Mouse (Mus musculus) left cerebral cortex, postnatal 14 days (tissue): ENCODE measurements around the gene Tpcn1. TPM values are rescaled to one million over a fixed set of nuclear protein-coding genes. Genes with fewer than 3 reads are reported as not detected.

Source experiments
- DNase-seq, 2 experiments: peaks; one replicate each; pipeline ENCODE4 v3.0.0; 2021 to 2022; ENCODE audit warnings: low spot score in 2 of 2, mixed read lengths in 1 of 2
- intact Hi-C: fragments of 180-260 bp; cut with DNase I; formaldehyde crosslinking; loops from one replicate; pipeline ENCODE4 v1.15.1; 2025
- total RNA-seq, 2 experiments: library from RNA; stranded (reverse); gene quantifications; 2 replicates each; pipeline ENCODE4 v1.2.3; 2021

The Tpcn1 gene
- total RNA-seq, 2 experiments from 2014 or later = 47.7 to 50.0 TPM

DNA sequence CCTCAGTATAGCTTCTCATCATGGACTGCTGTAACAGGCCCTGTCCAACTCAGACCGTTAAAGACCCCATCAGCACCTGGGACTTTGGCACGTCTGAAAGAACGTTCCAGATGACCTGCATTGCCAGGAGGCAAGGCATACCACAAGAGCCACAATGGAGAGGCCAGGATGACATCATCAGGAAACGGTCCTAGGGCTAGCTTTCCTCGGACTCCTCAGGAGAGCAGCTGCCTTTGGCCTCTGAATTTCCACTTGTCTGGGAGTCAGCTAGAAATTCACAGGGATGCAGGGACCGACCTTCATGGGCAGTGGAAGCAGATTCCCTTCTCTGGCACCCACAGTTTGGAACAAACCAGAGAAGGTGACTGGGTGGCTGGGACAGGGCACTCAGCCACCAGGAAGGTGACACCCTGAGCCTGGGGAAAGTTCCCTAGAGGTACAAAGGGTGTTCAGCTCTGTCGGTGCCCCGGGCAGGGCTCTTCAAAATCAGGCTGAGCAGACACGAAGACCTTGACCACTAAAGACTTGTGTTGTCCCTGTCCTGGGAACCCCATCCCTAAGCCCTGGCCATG is 21.7 kb downstream of the Tpcn1 start:
- intact Hi-C loops = no loop called here

DNA sequence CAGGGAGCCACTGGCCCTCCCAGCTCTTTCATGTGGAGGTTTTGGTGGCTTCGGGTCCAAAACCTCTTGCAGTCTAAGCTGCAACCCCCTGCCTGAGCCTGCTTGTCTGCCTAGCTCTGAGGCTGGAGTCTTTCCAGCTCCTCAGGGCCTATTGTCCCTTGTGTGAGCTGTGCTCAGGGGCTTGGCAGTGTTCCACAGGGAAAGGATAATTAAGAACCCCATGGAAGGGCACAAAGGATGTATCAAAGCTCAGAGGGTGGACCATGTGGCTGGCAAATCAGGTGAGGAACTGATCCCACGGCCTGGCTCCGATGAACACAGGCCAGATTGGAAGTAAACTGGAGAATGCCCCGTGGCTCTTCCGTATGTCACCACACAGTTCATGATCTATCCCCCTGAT is 22.4 kb downstream of the Tpcn1 start:
- DNase-seq = peak; percentile 66
- intact Hi-C loops = no loop called here

More for the DNA sequence above, 21.7 kb downstream of the Tpcn1 start:
- DNase-seq = no peak

DNA sequence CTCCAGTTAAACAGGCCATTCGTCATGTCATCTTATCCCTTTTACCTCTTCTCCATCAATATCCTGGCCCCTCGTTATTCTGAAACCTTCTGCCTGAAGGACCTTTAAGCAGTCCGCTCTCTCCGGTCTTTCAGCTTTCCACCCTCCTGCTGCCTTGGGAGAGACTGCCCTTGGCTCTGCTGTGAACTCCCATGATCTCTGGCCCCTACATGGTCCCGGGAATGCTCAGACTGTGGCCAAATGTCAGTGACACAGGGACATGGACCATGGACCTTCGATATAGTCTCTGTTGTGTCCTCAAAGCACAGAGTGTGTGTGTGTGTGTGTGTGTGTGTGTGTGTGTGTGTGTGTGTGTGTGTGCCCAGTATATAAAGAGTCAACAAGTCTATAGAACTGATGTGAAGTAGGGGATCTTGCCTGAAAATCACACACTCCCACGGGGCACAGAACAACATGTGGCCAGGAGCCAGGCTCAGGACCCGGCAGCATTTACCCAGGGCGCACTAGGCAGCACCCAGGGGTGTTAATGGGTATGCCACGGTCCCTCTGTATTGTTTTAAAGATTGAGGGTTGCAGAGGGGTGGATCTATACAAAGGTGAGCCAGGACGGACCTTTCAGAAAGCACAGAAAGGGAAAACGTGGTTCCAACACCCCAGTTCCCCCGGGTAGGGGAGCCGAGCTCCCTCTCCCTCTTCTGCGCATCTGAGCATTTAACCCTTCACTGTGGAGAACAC is 23.1 kb downstream of the Tpcn1 start:
- no peak for DNase-seq
- intact Hi-C loops = no loop called here

GRCm38 (mm10) chr5:120563914-120564311 is 24.6 kb downstream of the Tpcn1 start:
- no peak for DNase-seq
- intact Hi-C loops = no loop called here

DNA sequence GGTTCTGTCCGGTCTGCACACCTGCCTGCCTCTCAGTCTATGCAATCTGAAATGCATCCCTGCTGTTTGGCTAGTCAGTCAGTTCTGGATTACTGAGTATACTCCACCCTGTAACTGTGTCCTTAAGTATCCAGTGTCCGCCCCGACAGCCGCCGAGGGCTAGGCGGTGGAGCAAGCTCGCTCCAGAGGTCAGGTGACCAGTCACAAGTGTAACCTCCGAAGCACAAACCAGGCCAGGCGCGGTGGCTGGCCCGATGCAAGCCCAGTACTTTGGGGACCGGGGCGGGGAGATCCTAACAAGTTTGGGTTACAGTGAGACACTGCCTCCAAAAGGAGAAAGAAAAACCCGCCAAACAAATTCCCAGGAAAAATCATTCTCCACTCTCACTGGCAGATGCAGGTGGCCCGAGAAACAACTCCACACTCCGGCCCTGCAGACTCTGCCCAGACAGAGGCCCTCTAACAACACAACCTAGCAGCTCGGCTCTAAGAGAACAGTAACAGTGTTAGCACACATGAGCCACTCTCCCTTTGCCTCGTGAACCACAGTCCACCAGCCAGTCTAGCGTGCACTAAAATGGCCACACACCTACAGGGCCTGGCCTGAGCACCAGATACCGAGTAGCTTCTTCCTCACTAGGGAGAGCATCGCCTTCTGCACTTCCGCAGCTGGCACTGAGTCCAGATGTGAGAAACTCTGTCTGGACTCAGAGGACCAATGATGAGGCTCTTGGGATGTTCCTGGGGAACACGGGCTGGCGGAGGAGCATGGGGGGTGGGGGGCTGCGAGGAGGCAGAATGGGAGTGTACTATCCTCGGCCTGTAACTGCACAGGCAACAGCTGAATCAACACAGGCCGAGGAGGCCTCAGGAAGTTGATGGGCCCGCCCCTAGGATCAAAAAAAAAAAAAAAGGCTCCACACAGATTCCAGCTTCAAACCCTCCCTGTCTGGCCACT is 25.2 kb downstream of the Tpcn1 start:
- DNase-seq = no peak
- intact Hi-C loops = no loop called here

DNA sequence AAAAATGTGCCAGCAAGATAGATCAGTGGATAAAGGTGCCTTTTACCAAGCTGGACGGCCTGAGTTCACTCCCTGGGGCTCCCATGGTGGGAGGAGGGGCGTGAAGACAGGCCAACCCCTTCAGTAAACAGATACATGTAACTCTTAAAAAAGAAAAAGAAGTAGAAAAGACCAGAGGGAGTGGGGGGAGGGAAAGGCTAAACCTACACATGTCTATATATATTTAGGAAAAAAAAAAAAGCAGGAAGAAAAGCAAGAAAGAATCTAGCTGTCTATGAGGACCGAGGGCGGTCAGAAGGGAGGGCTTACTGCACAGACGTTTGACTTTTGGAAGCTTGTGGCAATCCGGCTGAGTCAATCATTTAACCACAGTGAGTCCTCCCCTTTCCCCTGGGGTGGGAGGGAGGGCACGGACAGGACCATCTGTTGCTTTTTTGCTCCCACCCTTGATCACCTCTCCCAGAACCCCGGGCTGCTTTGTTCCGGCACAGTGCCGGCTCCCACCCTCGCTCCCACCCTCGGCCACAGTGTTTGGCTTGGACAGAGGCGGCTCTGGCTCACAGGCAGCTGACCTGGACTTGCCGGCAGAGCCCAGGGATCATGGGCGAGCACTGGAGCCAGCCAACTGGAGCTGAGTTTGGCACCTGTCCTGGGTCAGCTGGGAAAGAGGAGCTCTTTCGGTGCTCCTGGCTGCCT is 27.7 kb downstream of the Tpcn1 start:
- peak; percentile 53 to 59 for DNase-seq
- intact Hi-C loops = no loop called here

- DNase-seq = no peak
Measured at GRCm38 (mm10) chr5:120560129-120560615, 28.3 kb downstream of the Tpcn1 start.

GRCm38 (mm10) chr5:120558762-120559161 is 29.7 kb downstream of the Tpcn1 start:
- intact Hi-C loops = no loop called here
- peak in 1 of 2 experiments; percentile 46 for DNase-seq

More at GRCm38 (mm10) chr5:120560129-120560615, 28.3 kb downstream of the Tpcn1 start:
- intact Hi-C loops = no loop called here

GRCm38 (mm10) chr5:120558041-120558440 is 30.4 kb downstream of the Tpcn1 start:
- intact Hi-C loops = no loop called here

GRCm38 (mm10) chr5:120555871-120556270 is 32.6 kb downstream of the Tpcn1 start:
- intact Hi-C loops = no loop called here
- DNase-seq = no peak

More at GRCm38 (mm10) chr5:120558041-120558440, 30.4 kb downstream of the Tpcn1 start:
- no peak for DNase-seq

DNA sequence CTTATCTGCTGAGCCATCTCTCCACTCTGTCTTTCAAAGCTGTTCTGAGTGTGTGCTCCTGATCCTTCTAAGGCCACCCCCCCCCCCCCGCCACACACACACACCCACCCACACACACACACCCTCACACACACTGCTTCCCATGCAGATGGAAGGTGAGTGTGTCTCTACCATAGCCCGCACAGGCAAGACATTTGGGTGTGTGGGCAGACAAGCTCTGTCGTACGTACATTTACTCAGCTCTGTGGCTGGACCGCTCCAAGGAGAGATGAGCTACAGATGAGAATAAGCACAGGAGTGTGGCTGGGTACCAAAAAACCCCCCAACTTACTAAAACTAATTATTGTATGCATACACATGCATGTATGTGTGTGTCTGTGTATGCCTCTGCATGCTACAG is 37.8 kb downstream of the Tpcn1 start:
- intact Hi-C loops = no loop called here
- no peak for DNase-seq

- no peak for DNase-seq
Measured at GRCm38 (mm10) chr5:120550137-120550536, 38.3 kb downstream of the Tpcn1 start.

DNA sequence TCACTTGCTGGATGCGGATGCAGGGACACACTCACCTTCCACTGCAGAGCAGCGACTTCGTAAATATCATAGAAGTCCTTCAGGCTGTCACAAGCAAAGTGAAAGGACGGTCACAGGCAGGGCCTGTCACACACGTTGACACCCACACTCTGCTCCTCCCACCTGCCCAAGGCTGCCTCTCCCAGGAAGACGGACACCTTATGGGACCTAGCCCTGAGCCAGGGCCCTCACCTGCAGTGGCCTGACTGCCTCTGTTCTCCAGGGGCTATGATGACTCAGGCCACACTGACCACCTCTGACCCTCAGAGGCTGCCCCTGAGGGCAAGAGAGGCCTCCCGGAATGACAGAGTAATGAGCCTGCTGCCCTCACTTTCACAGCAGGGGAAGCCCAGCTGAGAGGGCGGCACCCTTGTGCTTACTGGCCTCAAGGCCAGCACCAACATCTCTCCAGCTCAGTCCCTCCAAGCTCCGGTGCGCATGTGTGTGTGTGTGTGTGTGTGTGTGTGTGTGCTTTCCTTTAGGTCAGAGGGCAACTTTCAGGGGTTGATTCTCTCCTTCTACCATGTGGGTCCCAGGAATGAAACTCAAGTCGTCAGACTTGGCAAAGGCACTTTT is 40.1 kb downstream of the Tpcn1 start:
- intact Hi-C loops = no loop called here
- DNase-seq = no peak

More at GRCm38 (mm10) chr5:120550137-120550536, 38.3 kb downstream of the Tpcn1 start:
- intact Hi-C loops = no loop called here

- intact Hi-C loops = no loop called here
- DNase-seq = no peak
Measured at GRCm38 (mm10) chr5:120536632-120537031, 51.8 kb downstream of the Tpcn1 start.

GRCm38 (mm10) chr5:120536046-120536445 is 52.4 kb downstream of the Tpcn1 start:
- intact Hi-C loops = no loop called here

DNA sequence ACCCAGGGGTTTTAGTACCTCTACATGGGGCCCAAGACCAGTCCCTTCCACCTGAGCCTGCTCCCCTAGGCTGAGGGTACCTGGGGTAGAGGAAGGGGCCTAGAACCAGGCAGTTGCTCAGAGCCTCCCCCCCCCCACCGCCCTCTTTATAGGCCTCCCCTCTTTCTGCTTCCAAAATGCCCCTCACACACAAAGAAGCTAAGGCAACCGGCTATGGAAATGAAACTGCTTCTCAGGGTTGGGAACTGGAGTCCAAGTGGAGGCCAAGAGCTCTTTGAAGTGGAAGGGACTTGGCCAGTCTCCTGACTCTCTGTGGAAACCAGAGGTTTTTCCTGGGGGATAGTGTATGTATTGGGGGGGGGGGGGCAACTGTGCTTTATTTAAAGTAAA is 53.8 kb downstream of the Tpcn1 start:
- intact Hi-C loops = no loop called here
- DNase-seq = no peak

More at GRCm38 (mm10) chr5:120536046-120536445, 52.4 kb downstream of the Tpcn1 start:
- no peak for DNase-seq

GRCm38 (mm10) chr5:120534071-120534685 is 54.3 kb downstream of the Tpcn1 start:
- no peak for DNase-seq
- intact Hi-C loops = no loop called here

DNA sequence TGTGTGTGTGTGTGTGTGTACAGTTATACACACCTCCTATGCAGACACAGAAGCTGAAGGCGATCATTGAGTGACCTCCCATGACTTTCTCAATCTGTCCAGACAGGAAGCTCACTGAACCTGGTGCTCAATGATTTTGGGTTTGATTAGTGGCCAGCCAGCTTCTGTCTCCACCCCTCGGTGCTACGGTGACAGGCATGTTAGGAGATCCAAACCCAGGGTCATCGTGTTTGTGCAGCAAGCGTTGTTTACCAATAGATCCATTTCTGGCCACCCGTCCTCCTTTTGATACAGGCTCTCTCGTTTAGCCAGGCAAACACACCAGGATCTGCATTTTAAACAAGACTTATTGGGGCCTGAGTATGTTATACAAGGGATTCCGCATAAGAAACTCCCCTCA is 56.8 kb downstream of the Tpcn1 start:
- no peak for DNase-seq
- intact Hi-C loops = no loop called here
